Mouse (Mus musculus) limb, embryonic 14.5 days (tissue): ENCODE results near the gene Bmpr2. TPM values are rescaled to one million over a fixed set of nuclear protein-coding genes. Genes with fewer than 3 reads are reported as not detected.
A peak's percentile ranks its signal among the peaks of the same experiment; 100 is the strongest.
"Not testable (repeated sequence)": the region's sequence is repeated elsewhere in the genome, so short reads cannot be mapped to it uniquely, and the experiment has no call there.

Source experiments
- ATAC-seq: fragments of 200-750 bp; cut with Nextera tagmentation; 2 replicates; pipeline ENCODE4 v1.8.0; 2017; ENCODE audit warnings: low read depth, moderate number of reproducible peaks, moderate TSS enrichment; ENCODE audit not compliant: low FRiP score
- DNase-seq: peaks from one replicate; pipeline ENCODE4 v3.0.0-alpha.2; 2015; ENCODE audit warnings: low spot score
- H3K27ac ChIP-seq: fragments of 300-500 bp; sonication (generic); replicated peaks from 2 replicates; pipeline ENCODE4 v1.5.1; 2014; ENCODE audit warnings: low read depth, mild to moderate bottlenecking, low read length, moderate library complexity, mixed read lengths
- H3K27me3 ChIP-seq: fragments of 300-500 bp; sonication (generic); 2 replicates; pipeline ENCODE4 v1.6.1; 2014; ENCODE audit warnings: low read length, mixed read lengths; ENCODE audit not compliant: control insufficient read depth, insufficient read depth
- H3K36me3 ChIP-seq: fragments of 300-500 bp; sonication (generic); 2 replicates; pipeline ENCODE4 v1.6.1; 2014; ENCODE audit warnings: mild to moderate bottlenecking, low read length, moderate library complexity, mixed read lengths; ENCODE audit not compliant: control insufficient read depth, insufficient read depth
- H3K4me1 ChIP-seq: fragments of 300-500 bp; sonication (generic); 2 replicates; pipeline ENCODE4 v1.6.1; 2014; ENCODE audit warnings: antibody characterized with exemption, low read length, mixed read lengths; ENCODE audit not compliant: control insufficient read depth, insufficient read depth
- H3K4me2 ChIP-seq: fragments of 300-500 bp; sonication (generic); replicated peaks from 2 replicates; pipeline ENCODE4 v1.6.1; 2014; ENCODE audit warnings: low read depth, mild to moderate bottlenecking, low read length, moderate library complexity; ENCODE audit not compliant: severe bottlenecking
- H3K4me3 ChIP-seq: fragments of 300-500 bp; sonication (generic); replicated peaks from 2 replicates; pipeline ENCODE4 v1.5.1; 2014; ENCODE audit warnings: low read length
- H3K9ac ChIP-seq: fragments of 300-500 bp; sonication (generic); 2 replicates; pipeline ENCODE4 v1.6.1; 2014; ENCODE audit warnings: mild to moderate bottlenecking, low read depth, low read length, moderate library complexity; ENCODE audit not compliant: severe bottlenecking
- H3K9me3 ChIP-seq: fragments of 300-500 bp; sonication (generic); 2 replicates; pipeline ENCODE4 v1.6.1; 2016; ENCODE audit warnings: low read length; ENCODE audit not compliant: control insufficient read depth
- POLR2A ChIP-seq: fragments of 200-500 bp; IDR thresholded peaks from 2 replicates; pipeline ENCODE4 v1.8.0; 2012; ENCODE audit warnings: inconsistent platforms, mild to moderate bottlenecking, moderate library complexity, borderline replicate concordance; ENCODE audit not compliant: insufficient read depth, insufficient read length; ENCODE audit errors: extremely low read depth
- WGBS: fragments of 180-500 bp; shearing (Covaris S2); extraction: QIAGEN DNeasy Blood & Tissue Kit; methylation state at CpG from one replicate; pipeline ENCODE4 v1.1.7; 2014; 5-methylcytosine and 5-hydroxymethylcytosine counted together
- polyA plus RNA-seq, 2 experiments: library from polyadenylated mRNA; depleted of rRNA in 1 of 2; stranded (reverse) in 1 of 2; unstranded in 1 of 2; fragments of >200 nt; fragmentation: Nextera tagmentation in 1 of 2; extraction: Ambion mirVana in 1 of 2; gene quantifications; 2 replicates each; pipeline versions ENCODE4 v1.2.1 to v1.2.3; 2012 to 2014

The Bmpr2 gene
- polyA plus RNA-seq, 2 experiments: 14.6 to 15.2 TPM

DNA sequence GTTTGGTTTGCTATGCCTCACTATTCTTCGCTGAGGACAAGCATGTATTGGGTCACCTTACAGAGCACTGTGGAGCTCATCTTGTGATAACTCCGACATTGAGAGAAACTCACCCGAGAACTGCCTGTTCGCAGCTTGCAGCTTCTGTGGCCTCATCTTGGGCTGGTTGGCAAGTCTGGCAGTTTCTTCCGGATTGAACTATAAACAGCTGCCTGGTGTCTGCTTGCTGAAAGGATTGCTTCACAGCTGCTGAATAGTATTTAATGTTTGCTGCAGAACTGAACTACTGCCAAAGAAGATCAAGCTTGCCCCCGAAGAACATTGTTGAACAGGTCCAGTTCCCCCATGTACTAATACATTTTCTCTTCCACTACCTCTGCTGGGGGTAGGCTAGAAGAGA lies 29.1 kb upstream of the Bmpr2 start:
- H3K27me3 ChIP-seq: no peaks in the 10 kb centered on the region
- H3K27ac ChIP-seq: no peak overlapping the region
- no peak overlapping the region for H3K9ac ChIP-seq
- peak; percentile 42 for DNase-seq
- ATAC-seq: no peak
- no peaks in the 10 kb centered on the region for H3K9me3 ChIP-seq
- 69% methylated on average over 6 of the region's 6 CpGs for WGBS
- no peak for TF ChIP-seq POLR2A
- no peaks in the 10 kb centered on the region for H3K36me3 ChIP-seq
- no peak overlapping the region for H3K4me2 ChIP-seq
- H3K4me3 ChIP-seq: no peak overlapping the region
- no peaks in the 10 kb centered on the region for H3K4me1 ChIP-seq

- no peak for ATAC-seq
- Histone ChIP-seq H3K4me1 (no peaks in the 10 kb centered on the region), H3K9ac (no peak overlapping the region), H3K27ac (no peak overlapping the region), H3K36me3 (no peaks in the 10 kb centered on the region), H3K4me3 (no peak overlapping the region), H3K4me2 (no peak overlapping the region), H3K9me3 (no peaks in the 10 kb centered on the region), H3K27me3 (no peaks in the 10 kb centered on the region)
- no peak for TF ChIP-seq POLR2A
- WGBS: 69% methylated on average over 6 of the region's 6 CpGs
- DNase-seq: no peak
These were observed 24.3 kb upstream of the Bmpr2 start for GRCm38 (mm10) chr1:59738768-59739414.

- Histone ChIP-seq H3K9me3 (no peaks in the 10 kb centered on the region), H3K4me3 (no peak overlapping the region), H3K4me1 (no peaks in the 10 kb centered on the region), H3K4me2 (no peak overlapping the region), H3K36me3 (no peaks in the 10 kb centered on the region), H3K9ac (no peak overlapping the region), H3K27ac (no peak overlapping the region), H3K27me3 (no peaks in the 10 kb centered on the region)
- TF ChIP-seq POLR2A: no peak
- DNase-seq (no peak), ATAC-seq (no peak)
- WGBS: 49% methylated on average over 17 of the region's 17 CpGs
These were observed 23.4 kb upstream of the Bmpr2 start for GRCm38 (mm10) chr1:59739577-59740354.

DNA sequence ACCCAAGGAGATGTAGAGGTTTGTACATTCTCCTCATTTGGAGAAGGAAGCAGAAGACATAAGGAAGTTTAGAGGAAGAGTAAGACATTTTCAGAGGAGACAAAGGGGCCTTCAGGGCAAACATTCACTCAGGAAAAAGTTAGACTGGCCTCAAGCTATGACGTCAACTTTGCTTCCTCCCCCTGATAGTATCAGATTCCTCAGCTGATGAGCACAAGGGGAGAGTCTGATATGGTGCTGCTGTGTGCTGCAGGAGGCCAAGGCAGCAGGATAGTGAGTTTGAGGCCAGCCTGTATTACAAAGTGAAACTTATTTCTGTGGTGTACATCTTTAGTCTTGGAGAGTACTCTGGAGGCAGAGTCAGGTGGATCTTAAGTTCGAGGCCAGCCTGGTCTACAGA lies 14.2 kb upstream of the Bmpr2 start:
- Histone ChIP-seq H3K4me2 (no peak overlapping the region), H3K27ac (no peak overlapping the region), H3K9ac (no peak overlapping the region), H3K4me1 (no peaks in the 10 kb centered on the region), H3K9me3 (no peaks in the 10 kb centered on the region), H3K36me3 (no peaks in the 10 kb centered on the region), H3K4me3 (no peak overlapping the region), H3K27me3 (no peaks in the 10 kb centered on the region)
- TF ChIP-seq POLR2A: no peak
- WGBS: 67% methylated on average over 2 of the region's 2 CpGs
- DNase-seq: no peak
- ATAC-seq: no peak

GRCm38 (mm10) chr1:59749724-59750123 lies 13.5 kb upstream of the Bmpr2 start:
- H3K9me3 ChIP-seq, H3K9ac ChIP-seq, ATAC-seq, H3K4me1 ChIP-seq, H3K4me2 ChIP-seq, H3K4me3 ChIP-seq, H3K27me3 ChIP-seq, H3K36me3 ChIP-seq, DNase-seq, H3K27ac ChIP-seq: not testable (repeated sequence)
- 71% methylated on average over 5 of the region's 5 CpGs for WGBS
